Mouse (Mus musculus): ENCODE results near the gene Ifitm7. TPM values are rescaled to one million over a fixed set of nuclear protein-coding genes. Genes with fewer than 3 reads are reported as not detected.
A peak's percentile ranks its signal among the peaks of the same experiment; 100 is the strongest.

The Ifitm7 gene
- 0.12 TPM in 1 of 2 replicates, not detected in the other for polyA plus RNA-seq (2015; fragmentation: Nextera tagmentation; extraction: Ambion mirVana)

GRCm38 (mm10) chr16:13986574-13987478 is at the start of gene Ifitm7, which contains the start of gene 2900011O08Rik:
Gene Ifitm7, minus strand, starts transcription at chr16:13986888.
Gene 2900011O08Rik, plus strand, starts transcription at chr16:13986604.
- H3K9ac ChIP-seq (ENCODE audit: low read depth, low read length) = no peak within 1 kb of the TSS
- peak within 1 kb of the TSS; percentile 40 for H3K4me3 ChIP-seq (ENCODE audit: low read depth, low read length)
- no peaks in the 10 kb centered on the region for H3K36me3 ChIP-seq (ENCODE audit: control insufficient read depth, insufficient read depth)
- ATAC-seq (ENCODE audit: low read depth) = no peak; the same call in 1 of the 2 replicates
- peak within 1 kb of the TSS; percentile 64 for H3K4me2 ChIP-seq (ENCODE audit: low read depth, low read length)
- WGBS (ENCODE audit: insufficient replicate concordance) = 2% methylated on average over 31 of the region's 31 CpGs
- H3K27me3 ChIP-seq (ENCODE audit: control insufficient read depth, insufficient read depth, low read depth, low read length) = no peaks in the 10 kb centered on the region; the same call in 1 of the 2 replicates
- H3K4me1 ChIP-seq (ENCODE audit: control insufficient read depth, low read depth, low read length) = peaks cover 3% of the 10 kb centered on the region; the same call in 1 of the 2 replicates
- no peaks in the 10 kb centered on the region for H3K9me3 ChIP-seq (replicated peaks; ENCODE audit: control insufficient read depth, low read length)
- H3K27ac ChIP-seq (ENCODE audit: low read length) = no peak within 1 kb of the TSS

- no peaks in the 10 kb centered on the region for H3K27me3 ChIP-seq (ENCODE audit: control insufficient read depth, insufficient read depth, low read depth, low read length)
- H3K4me3 ChIP-seq (ENCODE audit: low read depth, low read length) = no peak overlapping the region
- no peak overlapping the region for H3K9ac ChIP-seq (ENCODE audit: low read depth, low read length)
- WGBS (ENCODE audit: insufficient replicate concordance) = 56% methylated on average over 4 of the region's 4 CpGs
- no peaks in the 10 kb centered on the region for H3K36me3 ChIP-seq (ENCODE audit: control insufficient read depth, insufficient read depth)
- H3K27ac ChIP-seq (ENCODE audit: low read length) = no peak overlapping the region
- ATAC-seq (ENCODE audit: low read depth) = no peak
- no peaks in the 10 kb centered on the region for H3K9me3 ChIP-seq (replicated peaks; ENCODE audit: control insufficient read depth, low read length)
- H3K4me2 ChIP-seq (ENCODE audit: low read depth, low read length) = no peak overlapping the region
- H3K4me1 ChIP-seq (ENCODE audit: control insufficient read depth, low read depth, low read length) = no peaks in the 10 kb centered on the region
Observed at GRCm38 (mm10) chr16:14033076-14033475, 46.4 kb upstream of the Ifitm7 start.

GRCm38 (mm10) chr16:14030650-14031049 is 44.0 kb upstream of the Ifitm7 start:
- WGBS (ENCODE audit: insufficient replicate concordance) = 64% methylated on average over 4 of the region's 4 CpGs
- Histone ChIP-seq H3K4me3 (ENCODE audit: low read depth, low read length) (no peak overlapping the region), H3K4me1 (ENCODE audit: control insufficient read depth, low read depth, low read length) (no peaks in the 10 kb centered on the region), H3K36me3 (ENCODE audit: control insufficient read depth, insufficient read depth) (no peaks in the 10 kb centered on the region), H3K4me2 (ENCODE audit: low read depth, low read length) (no peak overlapping the region), H3K27me3 (ENCODE audit: control insufficient read depth, insufficient read depth, low read depth, low read length) (no peaks in the 10 kb centered on the region), H3K9ac (ENCODE audit: low read depth, low read length) (no peak overlapping the region), H3K27ac (ENCODE audit: low read length) (no peak overlapping the region), H3K9me3 (replicated peaks; ENCODE audit: control insufficient read depth, low read length) (no peaks in the 10 kb centered on the region)
- no peak for ATAC-seq (ENCODE audit: low read depth)

- Histone ChIP-seq H3K27me3 (ENCODE audit: control insufficient read depth, insufficient read depth, low read depth, low read length) (no peaks in the 10 kb centered on the region), H3K4me3 (ENCODE audit: low read depth, low read length) (no peak overlapping the region), H3K9me3 (replicated peaks; ENCODE audit: control insufficient read depth, low read length) (no peaks in the 10 kb centered on the region), H3K4me1 (ENCODE audit: control insufficient read depth, low read depth, low read length) (no peaks in the 10 kb centered on the region), H3K36me3 (ENCODE audit: control insufficient read depth, insufficient read depth) (no peaks in the 10 kb centered on the region), H3K27ac (ENCODE audit: low read length) (no peak overlapping the region), H3K4me2 (ENCODE audit: low read depth, low read length) (no peak overlapping the region), H3K9ac (ENCODE audit: low read depth, low read length) (no peak overlapping the region)
- no peak for ATAC-seq (ENCODE audit: low read depth)
- WGBS (ENCODE audit: insufficient replicate concordance) = 52% methylated on average over 2 of the region's 2 CpGs
Observed at GRCm38 (mm10) chr16:14029851-14030250, 43.2 kb upstream of the Ifitm7 start.

GRCm38 (mm10) chr16:14029072-14029471 is 42.4 kb upstream of the Ifitm7 start:
- 35% methylated on average over 2 of the region's 2 CpGs for WGBS (ENCODE audit: insufficient replicate concordance)
- Histone ChIP-seq H3K27ac (ENCODE audit: low read length) (no peak overlapping the region), H3K36me3 (ENCODE audit: control insufficient read depth, insufficient read depth) (no peaks in the 10 kb centered on the region), H3K9me3 (replicated peaks; ENCODE audit: control insufficient read depth, low read length) (no peaks in the 10 kb centered on the region), H3K27me3 (ENCODE audit: control insufficient read depth, insufficient read depth, low read depth, low read length) (no peaks in the 10 kb centered on the region), H3K4me3 (ENCODE audit: low read depth, low read length) (no peak overlapping the region), H3K9ac (ENCODE audit: low read depth, low read length) (no peak overlapping the region), H3K4me2 (ENCODE audit: low read depth, low read length) (no peak overlapping the region), H3K4me1 (ENCODE audit: control insufficient read depth, low read depth, low read length) (no peaks in the 10 kb centered on the region)
- no peak for ATAC-seq (ENCODE audit: low read depth)

GRCm38 (mm10) chr16:14025091-14025990 is 38.7 kb upstream of the Ifitm7 start:
- no peaks in the 10 kb centered on the region for H3K9me3 ChIP-seq (replicated peaks; ENCODE audit: control insufficient read depth, low read length)
- no peaks in the 10 kb centered on the region for H3K36me3 ChIP-seq (ENCODE audit: control insufficient read depth, insufficient read depth)
- no peak overlapping the region for H3K27ac ChIP-seq (ENCODE audit: low read length)
- no peak for ATAC-seq (ENCODE audit: low read depth)
- H3K9ac ChIP-seq (ENCODE audit: low read depth, low read length) = no peak overlapping the region
- WGBS (ENCODE audit: insufficient replicate concordance) = 54% methylated on average over 2 of the region's 2 CpGs
- no peaks in the 10 kb centered on the region for H3K27me3 ChIP-seq (ENCODE audit: control insufficient read depth, insufficient read depth, low read depth, low read length)
- no peak overlapping the region for H3K4me3 ChIP-seq (ENCODE audit: low read depth, low read length)
- H3K4me1 ChIP-seq (ENCODE audit: control insufficient read depth, low read depth, low read length) = no peaks in the 10 kb centered on the region
- H3K4me2 ChIP-seq (ENCODE audit: low read depth, low read length) = no peak overlapping the region

- Histone ChIP-seq H3K9me3 (replicated peaks; ENCODE audit: control insufficient read depth, low read length) (no peaks in the 10 kb centered on the region), H3K9ac (ENCODE audit: low read depth, low read length) (no peak overlapping the region), H3K4me1 (ENCODE audit: control insufficient read depth, low read depth, low read length) (no peaks in the 10 kb centered on the region)
Observed at GRCm38 (mm10) chr16:14021166-14021822, 34.6 kb upstream of the Ifitm7 start.

GRCm38 (mm10) chr16:14017306-14017705 is 30.6 kb upstream of the Ifitm7 start:
- no peak for ATAC-seq (ENCODE audit: low read depth)
- no peak overlapping the region for H3K4me3 ChIP-seq (ENCODE audit: low read depth, low read length)
- 71% methylated on average over 8 of the region's 8 CpGs for WGBS (ENCODE audit: insufficient replicate concordance)
- H3K27me3 ChIP-seq (ENCODE audit: control insufficient read depth, insufficient read depth, low read depth, low read length) = no peaks in the 10 kb centered on the region
- no peak overlapping the region for H3K9ac ChIP-seq (ENCODE audit: low read depth, low read length)
- no peaks in the 10 kb centered on the region for H3K36me3 ChIP-seq (ENCODE audit: control insufficient read depth, insufficient read depth)
- no peak overlapping the region for H3K4me2 ChIP-seq (ENCODE audit: low read depth, low read length)
- no peak overlapping the region for H3K27ac ChIP-seq (ENCODE audit: low read length)
- no peaks in the 10 kb centered on the region for H3K4me1 ChIP-seq (ENCODE audit: control insufficient read depth, low read depth, low read length)
- H3K9me3 ChIP-seq (replicated peaks; ENCODE audit: control insufficient read depth, low read length) = no peaks in the 10 kb centered on the region

More at GRCm38 (mm10) chr16:14021166-14021822, 34.6 kb upstream of the Ifitm7 start:
- H3K4me3 ChIP-seq (ENCODE audit: low read depth, low read length) = no peak overlapping the region
- H3K27me3 ChIP-seq (ENCODE audit: control insufficient read depth, insufficient read depth, low read depth, low read length) = no peaks in the 10 kb centered on the region
- no peak overlapping the region for H3K27ac ChIP-seq (ENCODE audit: low read length)
- ATAC-seq (ENCODE audit: low read depth) = no peak
- H3K4me2 ChIP-seq (ENCODE audit: low read depth, low read length) = no peak overlapping the region
- 42% methylated on average over 3 of the region's 3 CpGs for WGBS (ENCODE audit: insufficient replicate concordance)
- H3K36me3 ChIP-seq (ENCODE audit: control insufficient read depth, insufficient read depth) = no peaks in the 10 kb centered on the region

Data from liver, embryonic 16.5 days (tissue).